Mouse (Mus musculus): Measurements from ENCODE around the gene Baiap2. TPM values are rescaled to one million over a fixed set of nuclear protein-coding genes. Genes with fewer than 3 reads are reported as not detected.

Gene Baiap2
- polyA plus RNA-seq (2015; fragmentation: Nextera tagmentation; extraction: Ambion mirVana) = 13.0 and 13.9 TPM in 2 replicates

- under 1% methylated on average over 61 of the region's 79 CpGs for WGBS
- Histone ChIP-seq H3K4me1 (ENCODE audit: control insufficient read depth, insufficient read depth, low read length) (peaks cover 28% of the 10 kb centered on the region), H3K36me3 (ENCODE audit: control insufficient read depth, insufficient read depth) (no peaks in the 10 kb centered on the region), H3K4me3 (ENCODE audit: low read length) (peak within 1 kb of the TSS; percentile 85), H3K9ac (ENCODE audit: low read length) (peak within 1 kb of the TSS; percentile 90), H3K27me3 (ENCODE audit: control insufficient read depth, insufficient read depth, low read length) (peaks cover 12% of the 10 kb centered on the region), H3K4me2 (ENCODE audit: low read depth, low read length) (peak within 1 kb of the TSS; percentile 99), H3K27ac (ENCODE audit: low read length) (peak within 1 kb of the TSS; percentile 74), H3K9me3 (replicated peaks; ENCODE audit: control insufficient read depth, low read length) (no peaks in the 10 kb centered on the region)
- peak; percentile 94 for ATAC-seq (replicated peaks; ENCODE audit: extremely low read depth, insufficient read depth, low FRiP score)
Measured at GRCm38 (mm10) chr11:119942727-119943427, at the start of gene Baiap2. Gene Baiap2, plus strand, starts transcription at chr11:119942763.

GRCm38 (mm10) chr11:119893667-119894236 is 48.8 kb upstream of the Baiap2 start:
- ATAC-seq (replicated peaks; ENCODE audit: extremely low read depth, insufficient read depth, low FRiP score) = no peak
- no peaks in the 10 kb centered on the region for H3K9me3 ChIP-seq (replicated peaks; ENCODE audit: control insufficient read depth, low read length)
- peaks cover 23% of the 10 kb centered on the region for H3K36me3 ChIP-seq (ENCODE audit: control insufficient read depth, insufficient read depth)
- H3K9ac ChIP-seq (ENCODE audit: low read length) = no peak overlapping the region
- 77% methylated on average over 10 of the region's 10 CpGs for WGBS
- no peaks in the 10 kb centered on the region for H3K27me3 ChIP-seq (ENCODE audit: control insufficient read depth, insufficient read depth, low read length)
- no peaks in the 10 kb centered on the region for H3K4me1 ChIP-seq (ENCODE audit: control insufficient read depth, insufficient read depth, low read length)
- H3K4me3 ChIP-seq (ENCODE audit: low read length) = no peak overlapping the region
- no peak overlapping the region for H3K27ac ChIP-seq (ENCODE audit: low read length)
- no peak overlapping the region for H3K4me2 ChIP-seq (ENCODE audit: low read depth, low read length)

- H3K4me2 ChIP-seq (ENCODE audit: low read depth, low read length) = no peak overlapping the region
- H3K9ac ChIP-seq (ENCODE audit: low read length) = no peak overlapping the region
- no peak overlapping the region for H3K27ac ChIP-seq (ENCODE audit: low read length)
- peaks cover 15% of the 10 kb centered on the region for H3K36me3 ChIP-seq (ENCODE audit: control insufficient read depth, insufficient read depth)
- WGBS = 71% methylated on average over 6 of the region's 6 CpGs
- no peaks in the 10 kb centered on the region for H3K4me1 ChIP-seq (ENCODE audit: control insufficient read depth, insufficient read depth, low read length)
- ATAC-seq (replicated peaks; ENCODE audit: extremely low read depth, insufficient read depth, low FRiP score) = no peak
- no peaks in the 10 kb centered on the region for H3K27me3 ChIP-seq (ENCODE audit: control insufficient read depth, insufficient read depth, low read length)
- H3K9me3 ChIP-seq (replicated peaks; ENCODE audit: control insufficient read depth, low read length) = no peaks in the 10 kb centered on the region
- no peak overlapping the region for H3K4me3 ChIP-seq (ENCODE audit: low read length)
Measured at GRCm38 (mm10) chr11:119894634-119895033, 47.9 kb upstream of the Baiap2 start.

- Histone ChIP-seq H3K4me1 (ENCODE audit: control insufficient read depth, insufficient read depth, low read length) (no peaks in the 10 kb centered on the region), H3K4me2 (ENCODE audit: low read depth, low read length) (no peak overlapping the region), H3K36me3 (ENCODE audit: control insufficient read depth, insufficient read depth) (peaks cover 11% of the 10 kb centered on the region; the same call in 1 of the 2 replicates), H3K27me3 (ENCODE audit: control insufficient read depth, insufficient read depth, low read length) (no peaks in the 10 kb centered on the region), H3K9ac (ENCODE audit: low read length) (no peak overlapping the region), H3K4me3 (ENCODE audit: low read length) (no peak overlapping the region), H3K9me3 (replicated peaks; ENCODE audit: control insufficient read depth, low read length) (no peaks in the 10 kb centered on the region), H3K27ac (ENCODE audit: low read length) (no peak overlapping the region)
- WGBS = 84% methylated on average over 9 of the region's 9 CpGs
- ATAC-seq (replicated peaks; ENCODE audit: extremely low read depth, insufficient read depth, low FRiP score) = no peak
Measured at GRCm38 (mm10) chr11:119897041-119897440, 45.5 kb upstream of the Baiap2 start.

- Histone ChIP-seq H3K4me1 (ENCODE audit: control insufficient read depth, insufficient read depth, low read length) (no peaks in the 10 kb centered on the region), H3K27ac (ENCODE audit: low read length) (no peak overlapping the region), H3K27me3 (ENCODE audit: control insufficient read depth, insufficient read depth, low read length) (no peaks in the 10 kb centered on the region), H3K36me3 (ENCODE audit: control insufficient read depth, insufficient read depth) (peaks cover 11% of the 10 kb centered on the region; the same call in 1 of the 2 replicates), H3K4me2 (ENCODE audit: low read depth, low read length) (no peak overlapping the region), H3K9me3 (replicated peaks; ENCODE audit: control insufficient read depth, low read length) (no peaks in the 10 kb centered on the region), H3K9ac (ENCODE audit: low read length) (no peak overlapping the region), H3K4me3 (ENCODE audit: low read length) (no peak overlapping the region)
- no peak for ATAC-seq (replicated peaks; ENCODE audit: extremely low read depth, insufficient read depth, low FRiP score)
- WGBS = 88% methylated on average over 11 of the region's 11 CpGs
Measured at GRCm38 (mm10) chr11:119898976-119899375, 43.6 kb upstream of the Baiap2 start.

- Histone ChIP-seq H3K4me3 (ENCODE audit: low read length) (no peak overlapping the region), H3K27me3 (ENCODE audit: control insufficient read depth, insufficient read depth, low read length) (no peaks in the 10 kb centered on the region), H3K9ac (ENCODE audit: low read length) (no peak overlapping the region), H3K4me1 (ENCODE audit: control insufficient read depth, insufficient read depth, low read length) (no peaks in the 10 kb centered on the region), H3K27ac (ENCODE audit: low read length) (no peak overlapping the region), H3K36me3 (ENCODE audit: control insufficient read depth, insufficient read depth) (peaks cover 11% of the 10 kb centered on the region; the same call in 1 of the 2 replicates), H3K4me2 (ENCODE audit: low read depth, low read length) (no peak overlapping the region), H3K9me3 (replicated peaks; ENCODE audit: control insufficient read depth, low read length) (no peaks in the 10 kb centered on the region)
- ATAC-seq (replicated peaks; ENCODE audit: extremely low read depth, insufficient read depth, low FRiP score) = no peak
- 73% methylated on average over 4 of the region's 4 CpGs for WGBS
Measured at GRCm38 (mm10) chr11:119901174-119901573, 41.4 kb upstream of the Baiap2 start.

- no peak for ATAC-seq (replicated peaks; ENCODE audit: extremely low read depth, insufficient read depth, low FRiP score)
Measured at GRCm38 (mm10) chr11:119902891-119903290, 39.7 kb upstream of the Baiap2 start.

GRCm38 (mm10) chr11:119904621-119905286 is 37.8 kb upstream of the Baiap2 start:
- ATAC-seq (replicated peaks; ENCODE audit: extremely low read depth, insufficient read depth, low FRiP score) = no peak
- Histone ChIP-seq H3K4me1 (ENCODE audit: control insufficient read depth, insufficient read depth, low read length) (peaks cover 1% of the 10 kb centered on the region; the same call in 1 of the 2 replicates), H3K4me3 (ENCODE audit: low read length) (no peak overlapping the region), H3K4me2 (ENCODE audit: low read depth, low read length) (no peak overlapping the region), H3K27me3 (ENCODE audit: control insufficient read depth, insufficient read depth, low read length) (peaks cover 12% of the 10 kb centered on the region), H3K9ac (ENCODE audit: low read length) (no peak overlapping the region), H3K36me3 (ENCODE audit: control insufficient read depth, insufficient read depth) (no peaks in the 10 kb centered on the region), H3K9me3 (replicated peaks; ENCODE audit: control insufficient read depth, low read length) (no peaks in the 10 kb centered on the region), H3K27ac (ENCODE audit: low read length) (no peak overlapping the region)
- 25% methylated on average over 5 of the region's 5 CpGs for WGBS

More at GRCm38 (mm10) chr11:119902891-119903290, 39.7 kb upstream of the Baiap2 start:
- 86% methylated on average over 4 of the region's 4 CpGs for WGBS
- no peak overlapping the region for H3K4me3 ChIP-seq (ENCODE audit: low read length)
- no peak overlapping the region for H3K27ac ChIP-seq (ENCODE audit: low read length)
- H3K27me3 ChIP-seq (ENCODE audit: control insufficient read depth, insufficient read depth, low read length) = peaks cover 4% of the 10 kb centered on the region
- H3K4me1 ChIP-seq (ENCODE audit: control insufficient read depth, insufficient read depth, low read length) = no peaks in the 10 kb centered on the region
- no peak overlapping the region for H3K9ac ChIP-seq (ENCODE audit: low read length)
- H3K4me2 ChIP-seq (ENCODE audit: low read depth, low read length) = no peak overlapping the region
- peaks cover under 1% of the 10 kb centered on the region; the same call in 1 of the 2 replicates for H3K36me3 ChIP-seq (ENCODE audit: control insufficient read depth, insufficient read depth)
- no peaks in the 10 kb centered on the region for H3K9me3 ChIP-seq (replicated peaks; ENCODE audit: control insufficient read depth, low read length)

GRCm38 (mm10) chr11:119905794-119906193 is 36.8 kb upstream of the Baiap2 start:
- H3K9ac ChIP-seq (ENCODE audit: low read length) = no peak overlapping the region
- ATAC-seq (replicated peaks; ENCODE audit: extremely low read depth, insufficient read depth, low FRiP score) = no peak

More at GRCm38 (mm10) chr11:119905794-119906193, 36.8 kb upstream of the Baiap2 start:
- Histone ChIP-seq H3K27ac (ENCODE audit: low read length) (no peak overlapping the region), H3K9me3 (replicated peaks; ENCODE audit: control insufficient read depth, low read length) (no peaks in the 10 kb centered on the region), H3K4me1 (ENCODE audit: control insufficient read depth, insufficient read depth, low read length) (peaks cover 6% of the 10 kb centered on the region; the same call in 1 of the 2 replicates), H3K27me3 (ENCODE audit: control insufficient read depth, insufficient read depth, low read length) (peaks cover 12% of the 10 kb centered on the region), H3K4me2 (ENCODE audit: low read depth, low read length) (no peak overlapping the region), H3K4me3 (ENCODE audit: low read length) (no peak overlapping the region), H3K36me3 (ENCODE audit: control insufficient read depth, insufficient read depth) (no peaks in the 10 kb centered on the region)
- WGBS = 78% methylated on average over 5 of the region's 5 CpGs

Measured in heart, embryonic 16.5 days (tissue).